Mouse (Mus musculus) right cerebral cortex, postnatal 36 days (tissue): ENCODE results near the gene Lmf1.

ENCODE experiments used
- DNase-seq, 2 experiments: peaks; one replicate each; pipeline ENCODE4 v3.0.0; 2022; ENCODE audit warnings: low spot score in 2 of 2, mixed read lengths in 1 of 2

Gene Lmf1

DNA sequence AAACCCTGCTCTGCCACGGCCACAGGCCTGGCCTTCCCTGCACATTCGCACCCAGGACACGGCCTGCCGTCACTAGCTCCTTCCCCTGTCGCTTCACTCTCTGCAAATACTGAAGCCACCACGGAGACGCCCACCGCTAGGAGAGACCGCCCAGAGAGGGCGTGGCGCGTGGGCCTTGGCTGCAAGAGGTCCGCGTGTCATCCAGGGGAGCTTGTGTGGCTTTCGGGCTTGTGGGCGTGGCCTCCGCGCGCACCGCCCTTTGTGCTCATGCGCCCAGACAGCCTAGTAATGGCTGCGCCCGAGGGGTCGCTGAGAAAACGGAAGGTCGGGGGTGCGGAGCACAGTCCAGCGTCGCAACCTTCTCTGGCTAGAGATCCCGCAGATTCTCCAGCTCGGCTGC, at the start of gene Lmf1:
Gene Lmf1 (plus strand): TSS at position 166 of the 400 bp plus-strand sequence.
- DNase-seq: peak; percentile 96

DNA sequence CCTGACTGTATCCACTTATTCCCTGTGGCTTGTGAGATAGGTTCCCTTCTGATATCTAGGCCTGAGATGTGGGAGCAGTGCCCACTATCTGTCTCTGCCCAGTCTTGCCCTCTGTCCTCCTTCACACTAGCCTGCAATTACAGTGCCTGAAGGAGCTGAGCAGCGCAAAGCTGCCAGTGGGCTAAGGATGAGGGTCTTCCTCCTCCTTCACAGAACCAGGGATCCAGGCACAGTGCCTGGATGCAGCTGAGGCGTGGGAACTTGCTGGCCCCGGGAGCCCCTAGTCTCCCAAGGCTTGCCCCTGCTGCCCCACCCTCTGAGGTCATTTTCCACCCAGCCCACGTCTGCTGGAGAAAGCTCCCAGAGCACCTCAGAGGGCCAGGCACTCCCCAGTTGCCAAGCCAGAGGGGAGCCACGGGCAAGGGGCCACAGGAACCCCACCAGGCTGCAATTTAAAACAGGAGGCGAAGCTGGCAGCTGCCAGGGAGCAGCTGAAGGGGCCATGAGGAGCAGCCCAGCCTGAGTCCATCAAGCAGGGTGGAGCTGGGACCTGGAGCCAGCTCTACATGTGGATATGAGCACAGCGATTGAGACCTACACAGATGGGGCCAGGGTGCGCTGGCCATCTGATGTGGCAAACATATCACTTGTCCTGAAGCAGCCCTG, 48.4 kb upstream of the Lmf1 start:
- no peak for DNase-seq

DNA sequence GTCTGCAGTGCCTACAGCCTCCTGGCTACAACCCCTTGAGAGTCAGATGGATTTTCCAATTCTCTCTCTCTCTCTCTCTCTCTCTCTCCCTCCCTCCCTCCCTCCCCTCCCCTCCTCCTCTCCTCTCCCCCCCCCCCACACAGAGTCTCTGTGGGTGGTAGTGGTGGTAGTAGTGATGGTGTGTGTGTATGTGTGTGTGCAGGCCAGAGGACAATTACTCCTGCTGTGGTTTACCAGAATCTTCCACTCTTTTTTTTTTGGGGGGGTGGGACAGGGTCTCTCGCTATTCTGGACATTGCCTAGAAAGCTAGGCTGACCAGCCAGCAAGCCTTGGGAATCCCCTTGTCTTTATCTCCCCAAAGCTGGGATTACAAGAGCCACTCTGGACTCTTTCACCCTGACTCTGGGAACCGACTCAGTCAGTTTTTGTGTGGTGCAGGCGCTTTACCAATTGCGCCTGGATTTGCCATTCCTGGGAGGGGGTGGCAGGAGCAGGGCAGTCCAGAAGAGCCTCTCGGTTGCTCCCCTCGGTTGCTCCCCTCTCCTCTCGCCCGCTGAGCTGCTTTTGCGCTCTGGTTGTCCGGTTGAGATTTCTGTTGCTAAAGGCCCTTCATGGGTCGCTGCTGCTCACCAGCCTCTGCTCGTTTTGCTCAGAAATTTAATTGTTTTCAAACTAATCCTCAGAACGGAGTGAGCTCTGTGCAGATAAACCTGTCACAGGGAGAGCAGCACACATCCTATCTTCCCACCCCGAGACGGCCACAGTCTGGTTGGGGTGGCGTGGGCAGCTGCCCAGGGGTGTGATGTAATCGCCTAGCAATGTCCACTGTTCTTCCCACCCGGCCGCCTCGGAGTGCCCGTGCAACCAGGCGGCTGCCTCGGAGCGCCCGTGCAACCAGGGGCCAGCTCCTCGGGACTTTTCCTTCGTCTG, 39.7 kb upstream of the Lmf1 start:
- DNase-seq: peak; percentile 38 to 40

DNA sequence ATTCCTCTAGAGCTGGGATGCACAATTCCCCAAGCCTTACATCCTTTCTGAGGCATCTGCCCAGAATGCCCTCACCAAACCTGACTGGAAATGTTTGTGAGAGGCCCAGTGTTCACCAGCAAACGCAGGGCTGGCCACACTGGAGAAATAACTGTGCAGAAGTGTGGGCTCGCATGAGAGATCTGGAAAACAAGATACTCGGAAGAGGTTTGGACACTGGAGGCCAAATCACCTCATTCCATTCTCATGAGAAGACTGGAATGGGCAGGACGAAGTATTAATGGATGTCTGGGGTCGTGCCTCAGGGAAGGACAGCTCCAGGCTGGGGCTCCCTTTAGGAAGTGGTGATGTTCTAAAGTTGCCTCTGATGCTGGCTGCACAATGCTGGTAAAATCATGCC, 38.2 kb upstream of the Lmf1 start:
- DNase-seq: no peak

- DNase-seq: no peak
Measured at GRCm38 (mm10) chr17:25541768-25542167, 37.1 kb upstream of the Lmf1 start.

DNA sequence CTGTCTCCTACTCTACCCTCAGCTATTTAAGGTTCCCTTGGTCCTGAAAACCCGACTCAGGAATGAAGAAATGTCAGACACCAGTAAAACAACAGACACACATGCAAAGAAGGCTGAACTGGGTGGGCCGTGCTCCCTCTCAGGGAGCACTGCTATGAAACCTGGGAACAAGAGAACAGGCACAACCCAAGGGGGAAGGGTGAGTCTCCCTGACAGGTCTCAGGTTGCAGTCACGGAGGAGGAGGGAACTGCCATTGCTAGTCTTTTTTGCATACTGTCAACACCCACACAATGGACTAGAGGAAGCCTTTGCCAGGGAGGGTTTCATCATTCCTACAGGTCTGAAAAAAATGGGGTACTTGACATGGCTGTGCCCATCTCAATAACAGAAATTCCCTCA, 31.9 kb upstream of the Lmf1 start:
- DNase-seq: no peak

DNA sequence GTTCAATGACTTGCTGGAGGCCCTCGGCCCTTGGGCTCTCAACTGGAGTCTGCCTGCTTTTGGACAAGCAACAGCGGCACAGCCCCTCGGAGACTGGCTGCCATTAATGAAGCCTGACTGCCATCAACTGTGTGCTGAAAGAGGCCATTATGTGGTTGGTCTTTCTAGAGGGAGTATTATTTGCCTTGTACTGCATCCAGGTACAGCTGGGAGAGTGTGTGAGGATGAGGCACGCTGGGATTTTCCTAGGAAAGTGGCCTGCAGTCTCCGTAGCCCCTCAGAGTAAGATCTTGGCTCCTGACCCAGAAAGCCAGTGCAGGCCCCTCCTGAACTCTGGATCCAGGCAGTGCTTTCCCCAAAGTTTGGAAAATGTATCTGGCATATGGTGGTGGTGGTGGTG, 28.9 kb upstream of the Lmf1 start:
- no peak for DNase-seq

- no peak for DNase-seq
Measured at GRCm38 (mm10) chr17:25551313-25551712, 27.6 kb upstream of the Lmf1 start.

DNA sequence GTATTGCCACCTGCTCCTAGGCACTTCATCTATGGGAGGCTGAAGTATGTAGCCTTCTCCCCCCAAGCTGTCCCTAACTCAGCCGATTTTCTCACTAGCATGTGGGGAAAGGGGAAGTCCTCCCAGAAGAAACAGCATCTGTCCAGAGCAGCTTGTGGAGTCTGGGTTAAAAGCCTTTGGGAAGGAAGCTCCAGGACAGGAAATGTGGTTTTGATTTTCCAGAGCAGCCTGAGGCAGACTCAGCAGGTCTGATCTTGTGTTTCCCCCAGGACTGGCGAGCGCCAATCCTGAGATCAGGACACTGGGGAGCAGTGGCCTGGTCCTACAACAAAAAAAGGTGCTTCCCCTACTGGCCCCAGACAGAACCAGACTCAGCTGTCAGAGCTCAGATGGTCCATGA, 23.7 kb upstream of the Lmf1 start:
- DNase-seq: no peak

GRCm38 (mm10) chr17:25555666-25556629, 22.9 kb upstream of the Lmf1 start:
- peak; percentile 89 to 92 for DNase-seq

GRCm38 (mm10) chr17:25556630-25557354, 22.1 kb upstream of the Lmf1 start:
- peak in 1 of 2 experiments; percentile 88 for DNase-seq

DNA sequence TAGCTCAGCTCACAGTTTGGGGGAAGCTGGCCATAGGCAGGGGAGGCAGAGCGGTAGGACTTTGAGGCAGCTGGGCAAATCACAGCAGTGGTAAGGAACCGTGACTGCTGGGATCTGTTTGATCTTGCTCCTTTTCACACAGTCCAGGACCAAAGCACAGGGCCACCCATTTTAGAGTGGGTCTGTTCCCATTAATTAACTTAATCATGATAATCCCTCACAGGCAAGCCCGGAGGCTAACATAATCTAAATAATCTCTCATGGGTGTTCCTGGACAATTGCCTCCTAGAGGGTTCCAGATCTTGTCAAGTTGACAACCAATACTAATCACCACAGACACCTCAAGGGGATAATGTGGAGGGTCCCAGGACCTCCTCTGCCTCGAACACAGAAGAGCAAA, 19.3 kb upstream of the Lmf1 start:
- no peak for DNase-seq

- no peak for DNase-seq
Measured at GRCm38 (mm10) chr17:25560554-25561222, 18.2 kb upstream of the Lmf1 start.

GRCm38 (mm10) chr17:25561223-25562028, 17.5 kb upstream of the Lmf1 start:
- DNase-seq: peak; percentile 66 to 69

- DNase-seq: no peak
Measured at GRCm38 (mm10) chr17:25564481-25564880, 14.4 kb upstream of the Lmf1 start.

DNA sequence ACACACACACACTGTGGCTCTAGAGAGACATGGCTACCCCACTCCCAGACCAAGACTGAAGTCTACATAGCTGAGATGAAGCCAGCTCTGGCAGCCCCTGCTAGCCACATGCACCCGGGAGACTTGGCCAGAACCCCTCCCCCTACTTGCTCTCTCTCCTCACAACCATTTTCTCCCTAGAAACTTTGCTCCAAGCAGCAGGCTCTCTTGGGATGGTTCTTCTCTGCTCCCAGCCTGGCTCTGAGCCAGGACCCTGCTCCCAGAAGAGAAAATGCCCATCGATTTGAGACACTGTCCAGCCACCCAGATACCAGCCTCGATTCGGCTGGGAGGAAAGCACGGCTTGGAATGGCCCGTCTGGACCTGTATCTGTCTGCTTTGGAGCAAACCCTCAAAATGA, 13.6 kb upstream of the Lmf1 start:
- DNase-seq: no peak

- no peak for DNase-seq
Measured at GRCm38 (mm10) chr17:25565860-25566600, 12.9 kb upstream of the Lmf1 start.

DNA sequence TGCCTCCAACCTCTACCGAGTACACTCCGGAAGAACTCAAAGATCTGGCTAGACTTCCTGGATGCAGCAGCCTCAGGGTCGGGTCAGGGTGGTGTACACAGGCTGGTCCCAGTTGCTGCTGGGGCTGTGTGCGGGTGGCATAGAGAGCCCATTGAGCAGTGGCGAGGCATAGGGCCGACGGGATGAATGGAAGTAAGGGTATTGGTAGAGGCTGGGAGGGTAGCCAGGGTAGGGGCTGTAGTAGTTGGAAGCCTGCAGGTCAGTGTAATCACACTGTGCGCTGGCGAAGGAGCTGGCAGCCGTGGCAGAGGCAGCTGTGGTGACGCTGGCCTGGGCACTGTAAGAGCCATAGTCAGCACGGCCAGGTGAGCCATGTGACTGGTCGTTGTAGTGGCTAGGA, 11.6 kb upstream of the Lmf1 start:
- no peak for DNase-seq

DNA sequence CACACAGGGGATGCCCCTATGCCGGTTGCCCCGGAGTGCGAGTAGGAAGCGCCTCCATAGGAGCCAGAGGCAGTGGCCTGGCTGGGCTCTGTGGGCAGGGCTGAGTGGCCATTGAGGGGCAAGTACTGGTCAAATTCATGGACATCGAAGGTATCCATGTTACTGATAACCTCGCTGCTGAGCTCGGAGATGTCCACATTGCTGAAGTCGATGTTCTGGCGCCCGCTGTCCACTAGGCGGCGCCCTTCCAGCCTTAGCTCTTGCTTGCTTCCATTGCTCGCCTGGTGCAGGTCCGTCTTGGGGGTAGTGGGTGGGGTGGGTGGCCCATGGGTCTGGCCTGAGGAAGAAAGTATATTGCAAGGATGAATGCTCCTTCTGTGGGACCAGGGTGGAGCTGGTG, 11.1 kb upstream of the Lmf1 start:
- DNase-seq: peak in 1 of 2 experiments; percentile 76
